Mouse (Mus musculus) cerebellum, adult 11 months (tissue): Measurements from ENCODE around the gene Hist1h4c.
"Not testable (repeated sequence)": the region's sequence is repeated elsewhere in the genome, so short reads cannot be mapped to it uniquely, and the experiment has no call there.

Source experiments
- DNase-seq: peaks from one replicate; pipeline ENCODE4 v3.0.0; 2022

The Hist1h4c gene

DNA sequence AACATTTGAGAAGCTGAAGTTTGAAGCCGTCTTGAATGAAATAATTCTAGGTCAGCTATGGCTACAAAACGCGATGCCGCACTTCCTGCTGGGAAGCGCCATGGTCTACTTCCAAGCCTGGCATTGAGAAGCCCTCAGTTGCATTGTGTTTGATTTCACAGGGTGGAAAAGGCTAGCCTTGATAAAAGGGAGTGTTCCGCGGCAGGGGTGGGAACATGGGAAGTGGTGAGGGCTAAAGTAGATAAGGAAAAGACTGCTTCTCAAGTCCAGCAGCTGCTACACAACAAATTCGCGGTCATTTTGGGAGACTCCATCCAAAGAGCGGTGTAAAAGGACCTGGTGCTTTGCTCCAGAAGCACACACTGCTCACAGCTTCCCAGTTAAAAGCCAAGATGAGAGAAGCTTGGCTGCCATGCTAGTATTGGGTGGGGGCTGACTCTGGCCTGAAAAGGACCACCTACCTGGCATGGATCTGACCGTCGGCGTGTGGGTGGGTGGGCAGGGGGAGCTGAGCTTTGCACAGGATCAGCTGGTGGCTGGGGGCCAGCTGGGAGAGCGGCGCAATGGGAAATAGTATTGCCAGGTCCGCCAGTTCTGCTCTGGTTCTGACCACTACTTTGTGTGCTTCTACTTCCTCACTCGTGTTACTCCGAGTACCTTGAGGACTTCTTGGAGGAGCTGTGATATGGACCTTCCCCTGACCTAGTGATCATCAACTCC is 30.4 kb upstream of the Hist1h4c start:
- DNase-seq: no peak

DNA sequence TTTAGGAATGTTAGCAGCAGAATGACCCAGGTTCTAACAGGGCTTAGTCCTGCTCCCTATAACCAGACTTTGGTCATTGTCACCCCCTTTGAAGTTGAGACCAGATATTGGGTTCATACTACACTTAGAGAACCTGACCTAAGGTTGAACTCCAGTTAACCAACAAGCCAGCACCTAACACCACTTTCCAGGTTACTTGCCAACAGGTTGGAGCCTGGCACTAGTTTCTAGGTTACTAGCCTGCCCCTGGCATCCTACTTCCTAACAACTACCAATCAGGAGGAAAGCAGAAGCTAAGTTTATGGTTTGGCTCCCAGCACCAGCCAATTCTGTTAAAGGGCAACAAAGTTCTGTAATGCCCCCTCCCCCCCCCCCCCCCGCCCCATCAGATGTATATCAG is 27.0 kb upstream of the Hist1h4c start:
- DNase-seq: no peak

DNA sequence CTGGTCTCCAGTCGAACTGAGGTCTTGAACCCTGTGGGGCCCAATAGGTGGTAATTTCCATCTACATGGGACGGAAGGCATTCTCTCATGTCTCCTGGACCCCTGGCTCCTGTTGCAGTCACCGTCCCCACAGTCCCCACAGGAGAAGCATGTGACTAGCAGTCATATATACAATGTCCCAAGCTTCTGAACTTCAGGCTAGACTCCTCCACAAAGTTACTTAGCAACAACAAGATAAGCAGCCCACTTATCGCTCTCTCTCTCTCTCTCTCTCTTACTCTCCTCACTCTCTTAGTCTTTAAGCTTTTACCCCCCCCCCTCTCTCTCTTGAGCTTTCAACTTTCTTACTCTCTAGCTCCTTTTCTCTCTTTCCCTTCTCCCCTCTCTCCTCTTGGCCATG is 26.0 kb upstream of the Hist1h4c start:
- DNase-seq: no peak

DNA sequence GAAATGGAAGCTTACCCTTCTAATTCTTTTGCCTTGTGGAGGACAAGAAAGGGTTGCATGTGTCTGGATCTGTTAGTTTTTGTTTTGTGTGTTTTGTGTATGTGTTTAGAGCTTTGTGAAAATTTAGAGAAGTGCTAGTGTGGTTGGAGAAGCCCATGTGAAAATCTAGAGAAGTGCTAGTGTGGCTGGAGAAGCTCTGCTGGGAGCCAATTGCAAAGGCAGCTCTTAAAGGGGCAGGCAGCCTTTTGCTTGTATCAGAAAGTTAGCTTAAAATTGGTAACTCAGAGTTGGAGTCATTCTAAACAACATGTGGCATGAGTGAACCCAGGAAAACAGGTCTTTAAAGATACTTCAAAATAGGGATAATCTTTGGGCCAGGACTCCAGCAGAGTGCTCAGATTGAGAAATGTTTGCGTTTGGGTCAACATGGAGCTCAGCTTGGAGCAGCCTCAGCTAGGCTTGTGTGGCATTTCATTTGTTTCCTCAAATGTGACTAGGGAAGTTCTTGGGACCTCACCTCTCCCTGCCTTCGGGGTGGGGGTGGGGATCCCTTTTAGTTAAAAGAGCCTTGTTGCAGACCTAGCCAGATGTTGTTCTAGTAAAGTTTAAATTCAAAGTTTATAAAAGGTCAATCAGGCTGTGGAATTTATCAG is 19.5 kb upstream of the Hist1h4c start:
- DNase-seq: not testable (repeated sequence)

DNA sequence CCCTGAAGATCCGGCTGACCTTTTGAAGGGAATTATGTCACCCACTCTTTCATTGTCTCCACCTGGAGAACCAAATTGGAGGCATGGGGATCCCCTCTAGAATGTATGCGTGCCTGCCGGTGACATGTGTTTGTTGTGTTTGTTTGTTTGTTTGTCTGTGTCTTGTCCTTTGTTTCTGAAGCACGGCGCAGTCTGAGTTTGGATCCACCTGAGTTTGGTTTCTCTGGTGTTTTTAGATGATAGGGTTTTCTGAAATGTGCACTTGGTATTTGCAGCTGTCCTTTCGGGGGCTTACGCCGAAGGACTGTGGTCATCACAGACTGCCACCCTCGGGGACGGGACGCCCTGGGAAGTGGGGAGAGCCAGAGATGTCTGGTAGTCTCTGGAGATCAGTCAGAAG is 18.9 kb upstream of the Hist1h4c start:
- DNase-seq: no peak

DNA sequence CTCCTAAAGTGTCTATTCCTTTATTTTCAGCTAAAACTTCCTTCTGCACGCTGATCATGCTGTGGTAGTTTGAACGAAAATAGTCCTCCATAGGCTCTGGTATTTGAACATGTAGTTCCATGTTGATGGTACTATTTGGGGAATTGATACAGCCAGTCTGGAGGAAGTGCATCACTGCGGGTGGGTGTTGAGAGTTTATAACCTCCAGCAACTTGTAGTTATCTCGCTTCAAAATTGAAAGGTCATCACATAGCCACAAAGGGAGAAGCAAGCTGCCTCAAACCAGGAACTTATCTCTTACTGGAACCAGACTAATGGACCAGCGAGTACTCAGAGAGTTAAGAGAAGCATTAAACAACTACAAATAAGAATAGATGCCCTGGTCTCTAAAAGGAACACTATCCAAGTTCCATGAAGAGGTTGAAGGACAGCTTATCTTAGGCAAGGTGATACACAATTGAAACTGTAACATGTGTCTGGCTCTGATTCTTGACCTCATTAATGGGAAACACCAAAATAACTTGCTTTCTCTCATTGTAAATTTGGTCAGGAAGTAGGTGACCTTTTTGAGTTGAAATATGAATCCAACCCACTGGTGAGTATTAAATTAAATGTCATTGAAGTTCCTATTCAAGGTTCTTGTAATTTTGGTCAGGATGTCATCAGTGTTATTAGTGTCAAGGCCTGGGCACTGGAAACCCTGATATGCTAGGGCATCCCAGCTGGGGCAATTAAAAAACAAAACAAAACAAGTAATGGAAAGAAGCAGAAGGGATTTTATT is 18.2 kb upstream of the Hist1h4c start:
- no peak for DNase-seq

DNA sequence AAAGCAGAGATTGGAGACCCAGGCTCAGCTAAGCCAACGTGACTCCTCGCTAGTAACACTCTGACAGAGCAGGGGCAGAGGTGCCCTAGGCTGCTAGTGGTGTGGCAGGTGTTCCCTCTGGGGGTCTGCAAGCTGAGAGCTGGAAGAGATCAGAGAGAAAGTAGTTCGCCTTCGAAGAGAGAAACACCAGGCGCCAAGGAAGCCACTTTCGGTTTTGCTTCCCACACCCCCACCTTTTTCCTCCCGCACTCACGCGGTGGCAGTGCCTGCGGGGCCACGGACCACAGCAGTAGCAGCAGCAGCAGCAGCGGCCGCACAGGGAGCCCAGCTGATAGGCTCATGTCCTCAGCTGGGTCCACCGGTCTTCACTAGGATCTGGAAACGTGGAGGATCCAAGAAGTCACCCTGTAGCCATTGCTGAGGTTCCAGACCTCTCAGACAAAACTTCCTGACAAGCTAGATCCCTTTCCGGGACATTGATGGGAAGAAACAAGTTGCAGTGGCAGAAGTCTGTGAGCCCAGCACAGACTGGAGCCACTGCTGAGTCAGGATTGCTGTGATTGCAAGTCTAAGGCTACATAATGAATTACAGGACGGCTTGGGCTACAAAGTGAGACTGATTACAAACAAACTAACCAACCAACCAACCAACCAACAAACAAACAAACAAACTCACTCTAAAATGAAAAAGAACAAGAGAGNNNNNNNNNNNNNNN is 12.3 kb upstream of the Hist1h4c start, which contains the start of gene Hfe:
Gene Hfe, minus strand, starts transcription at position 481 of the 716 bp plus-strand sequence.
- no peak for DNase-seq

DNA sequence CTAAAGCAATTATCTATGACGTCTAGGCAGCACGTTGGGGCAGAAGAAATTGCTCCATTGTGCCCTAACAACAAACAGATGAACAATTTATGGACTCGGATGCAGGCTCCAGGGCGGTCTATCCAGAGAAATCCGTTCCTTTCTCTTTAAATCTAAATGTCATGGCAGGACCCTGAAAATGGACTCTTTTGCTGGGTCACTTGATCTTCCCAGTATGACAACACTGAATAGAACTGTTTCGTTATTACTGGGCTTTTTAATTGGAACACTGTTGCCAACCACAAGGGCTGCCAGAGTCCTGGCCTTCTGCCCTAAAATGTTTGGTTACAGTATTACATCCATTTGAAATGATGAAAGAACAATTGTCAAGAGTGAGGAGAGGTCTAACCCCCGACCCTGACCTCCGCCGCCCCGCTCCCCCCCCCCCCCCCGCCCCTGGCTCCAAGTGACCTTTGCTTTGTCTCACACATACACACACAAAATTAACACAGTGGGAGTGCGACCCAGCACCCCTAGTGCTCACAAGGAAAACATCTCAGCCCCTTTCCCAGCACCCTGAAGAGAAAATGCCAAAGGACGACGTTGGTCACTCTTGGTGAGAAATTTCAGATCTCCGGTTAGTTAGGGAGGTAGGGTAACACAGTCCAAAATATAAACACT is 11.6 kb upstream of the Hist1h4c start:
- DNase-seq: no peak

DNA sequence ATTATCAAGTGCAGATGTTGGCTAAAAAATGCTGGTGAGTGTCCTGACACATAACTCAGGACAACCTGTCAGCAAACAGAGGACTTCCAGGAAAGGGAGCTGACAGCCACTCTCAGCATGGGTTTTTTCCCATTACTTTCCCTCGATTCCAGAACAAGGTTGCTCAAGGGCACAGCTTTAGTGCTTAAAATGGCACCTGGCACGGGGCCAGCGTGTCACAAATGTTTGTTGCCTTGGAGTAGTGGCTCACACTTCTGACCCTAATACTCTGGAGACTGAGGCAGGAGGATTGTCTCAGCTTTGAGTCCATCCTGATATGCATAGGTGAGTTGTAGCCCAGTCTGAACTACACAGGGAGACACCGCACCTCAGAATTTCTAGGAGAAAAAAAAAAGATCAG is 10.4 kb upstream of the Hist1h4c start:
- DNase-seq: no peak

DNA sequence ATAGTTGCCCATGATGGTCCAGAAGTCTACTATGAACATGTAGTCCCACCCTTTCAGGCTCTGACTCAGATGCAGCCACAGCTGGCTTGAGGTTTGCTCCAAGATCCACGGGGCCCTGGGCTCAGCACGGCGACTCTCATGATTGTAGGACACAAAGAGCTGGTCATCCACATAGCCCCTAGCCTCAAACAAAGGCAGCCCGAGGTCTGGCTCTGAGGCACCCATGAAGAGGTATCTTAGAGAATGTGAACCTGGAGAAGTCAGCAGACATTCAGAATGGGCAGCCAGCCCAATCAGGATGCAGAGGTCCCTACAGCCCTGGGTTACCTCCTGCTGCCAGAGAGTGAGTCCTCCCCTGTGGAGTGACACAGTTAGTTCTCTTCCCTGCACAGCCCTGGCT is 9.8 kb upstream of the Hist1h4c start:
- no peak for DNase-seq

DNA sequence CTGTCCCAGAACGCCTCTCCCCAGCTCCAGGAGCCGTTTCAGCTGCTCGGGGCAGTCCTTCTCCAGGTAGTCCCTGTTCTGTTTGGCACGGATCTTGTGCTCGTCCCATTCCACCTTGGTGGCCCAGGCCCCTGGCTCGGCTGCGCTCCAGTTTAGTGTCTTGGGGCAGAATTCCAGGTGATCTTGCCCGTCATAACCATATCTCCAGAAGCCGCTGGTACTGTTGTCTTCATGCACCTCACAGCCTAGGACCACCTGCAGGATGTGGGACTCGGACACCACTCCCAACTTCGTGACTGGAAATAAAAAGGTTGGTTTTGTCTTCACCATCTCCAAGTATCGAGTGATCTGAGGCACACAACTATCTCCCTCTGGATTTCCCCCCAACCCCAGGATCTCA is 8.5 kb upstream of the Hist1h4c start:
- no peak for DNase-seq

DNA sequence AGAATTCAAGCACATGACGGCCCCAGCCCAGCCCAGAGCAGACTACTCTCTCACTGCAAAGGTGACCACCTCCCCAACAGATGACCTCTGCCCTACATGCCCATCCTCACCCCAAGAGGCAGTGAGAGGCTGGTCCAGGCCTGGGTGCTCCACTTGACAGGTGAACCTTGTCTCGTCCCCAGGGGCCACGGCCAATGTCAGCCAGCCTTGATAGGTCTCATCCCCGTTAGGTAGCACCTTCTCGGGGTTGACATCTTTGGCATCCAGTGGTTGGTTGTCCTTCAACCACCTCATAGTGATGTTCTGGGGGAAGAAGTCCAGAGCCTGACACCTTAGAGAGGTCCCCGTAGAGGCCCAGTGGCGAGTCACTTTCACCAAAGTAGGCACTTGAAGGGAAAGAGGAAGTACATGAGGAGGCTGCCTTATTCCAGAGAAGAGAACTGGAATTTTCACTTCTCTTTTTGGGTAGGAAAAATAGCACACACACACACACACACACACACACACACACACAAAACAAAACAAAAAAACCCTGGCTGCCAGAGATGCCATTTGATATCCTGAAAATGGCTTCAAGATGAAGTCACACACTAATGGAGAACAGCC is 7.6 kb upstream of the Hist1h4c start:
- no peak for DNase-seq

DNA sequence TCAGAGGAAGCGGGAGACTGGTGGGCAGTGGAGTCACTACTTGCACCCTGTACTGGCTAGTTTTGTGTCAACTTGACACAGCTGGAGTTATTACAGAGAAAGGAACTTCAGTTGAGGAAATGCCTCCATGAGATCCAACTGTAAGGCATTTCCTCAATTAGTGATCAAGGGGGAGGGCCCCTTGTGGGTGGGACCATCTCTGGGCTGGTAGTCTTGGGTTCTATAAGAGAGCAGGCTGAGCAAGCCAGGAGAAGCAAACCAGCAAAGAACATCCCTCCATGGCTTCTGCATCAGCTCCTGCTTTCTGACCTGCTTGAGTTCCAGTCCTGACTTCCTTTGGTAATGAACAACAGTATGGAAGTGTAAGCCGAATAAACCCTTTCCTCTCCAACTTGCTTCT is 4.5 kb upstream of the Hist1h4c start:
- not testable (repeated sequence) for DNase-seq

DNA sequence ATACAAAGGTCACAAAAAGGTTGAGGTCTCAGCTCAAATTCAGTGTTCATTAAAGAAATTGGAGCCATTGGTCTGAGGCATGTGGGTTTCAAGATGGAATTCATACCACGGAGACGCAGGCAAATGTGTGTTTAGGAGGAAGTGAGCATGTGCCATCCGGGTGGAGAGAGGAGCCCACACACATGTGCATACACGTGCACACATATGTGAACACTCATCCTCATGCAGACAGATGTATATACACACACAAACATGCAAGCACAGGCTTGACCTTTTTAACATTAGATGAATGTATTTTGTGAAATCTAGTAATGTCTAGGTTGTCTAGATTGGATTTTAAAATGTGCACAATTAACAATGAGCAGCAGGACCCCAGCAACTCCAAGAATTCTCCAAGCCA is 4.0 kb upstream of the Hist1h4c start:
- no peak for DNase-seq

DNA sequence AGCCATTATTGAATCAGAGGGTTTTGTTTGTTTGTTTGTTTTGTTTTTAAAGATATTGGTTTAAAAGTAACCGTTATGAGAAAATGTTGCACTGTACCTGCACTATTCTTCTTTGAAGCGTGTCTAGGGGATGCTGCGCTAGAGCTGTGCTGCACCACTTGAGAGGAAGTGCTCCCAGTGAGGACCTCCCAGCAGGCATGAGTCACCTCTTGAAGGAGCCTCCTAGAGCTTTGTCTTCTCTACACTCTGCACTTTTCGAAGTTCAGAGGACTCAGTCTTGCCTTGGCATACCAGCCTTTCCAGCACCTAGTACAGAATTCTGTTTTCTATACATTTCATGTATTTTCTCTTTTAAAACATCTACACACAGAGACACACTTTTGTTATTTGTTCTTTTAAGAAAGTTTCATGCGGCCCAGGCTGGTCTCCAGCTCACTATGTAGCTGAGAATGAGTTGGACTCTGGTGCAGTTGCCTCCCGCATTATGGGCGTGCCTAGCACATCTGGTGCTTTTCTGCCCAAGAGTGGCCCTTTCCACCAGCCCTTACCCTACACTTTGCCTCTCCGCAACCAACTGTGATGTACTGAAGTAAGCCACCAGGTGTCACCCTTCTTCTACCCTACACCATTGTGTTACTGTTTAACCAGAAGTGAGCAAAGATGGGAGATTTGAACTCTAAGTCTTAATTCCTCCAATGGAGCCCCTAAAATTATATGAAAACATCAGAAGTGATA is 2.7 kb upstream of the Hist1h4c start:
- peak; percentile 41 for DNase-seq

DNA sequence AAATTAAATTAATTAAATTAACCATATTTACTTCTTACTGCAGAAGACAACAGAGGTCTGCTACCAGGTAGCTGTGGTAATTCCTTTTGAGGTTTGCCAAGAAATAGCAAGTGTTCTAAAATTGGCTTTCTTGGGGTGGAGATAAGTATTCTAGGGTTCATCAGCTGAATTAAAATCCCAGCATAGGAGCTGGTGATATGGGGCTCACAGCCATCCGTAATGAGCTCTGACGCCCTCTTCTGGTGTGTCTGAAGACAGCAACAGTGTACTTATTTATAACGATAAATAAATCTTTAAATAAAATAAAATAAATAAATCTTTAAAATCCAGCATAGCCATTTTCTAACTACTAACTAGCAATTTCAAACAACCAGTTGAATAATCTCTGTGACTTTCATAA is 1.5 kb upstream of the Hist1h4c start:
- DNase-seq: no peak

DNA sequence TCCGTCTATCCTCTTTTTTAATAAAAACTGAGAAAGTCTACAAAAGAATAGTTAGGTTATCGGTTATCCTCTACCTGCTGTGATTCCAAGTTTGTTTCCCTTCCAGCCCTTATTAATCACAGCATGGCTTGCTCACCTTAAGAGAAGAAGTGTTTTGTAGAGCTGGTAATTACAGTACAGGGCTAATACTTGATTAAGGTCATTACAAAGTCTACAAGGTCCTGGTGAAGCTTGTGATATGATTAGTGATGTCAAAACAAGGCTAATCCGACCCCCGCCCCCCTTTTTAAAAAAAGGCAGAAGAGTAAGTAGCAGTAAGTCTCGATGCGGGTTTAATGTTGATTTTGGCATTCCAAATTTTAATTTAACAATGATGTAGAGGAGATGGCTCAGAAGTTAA is 742 bp upstream of the Hist1h4c start:
- no peak for DNase-seq

DNA sequence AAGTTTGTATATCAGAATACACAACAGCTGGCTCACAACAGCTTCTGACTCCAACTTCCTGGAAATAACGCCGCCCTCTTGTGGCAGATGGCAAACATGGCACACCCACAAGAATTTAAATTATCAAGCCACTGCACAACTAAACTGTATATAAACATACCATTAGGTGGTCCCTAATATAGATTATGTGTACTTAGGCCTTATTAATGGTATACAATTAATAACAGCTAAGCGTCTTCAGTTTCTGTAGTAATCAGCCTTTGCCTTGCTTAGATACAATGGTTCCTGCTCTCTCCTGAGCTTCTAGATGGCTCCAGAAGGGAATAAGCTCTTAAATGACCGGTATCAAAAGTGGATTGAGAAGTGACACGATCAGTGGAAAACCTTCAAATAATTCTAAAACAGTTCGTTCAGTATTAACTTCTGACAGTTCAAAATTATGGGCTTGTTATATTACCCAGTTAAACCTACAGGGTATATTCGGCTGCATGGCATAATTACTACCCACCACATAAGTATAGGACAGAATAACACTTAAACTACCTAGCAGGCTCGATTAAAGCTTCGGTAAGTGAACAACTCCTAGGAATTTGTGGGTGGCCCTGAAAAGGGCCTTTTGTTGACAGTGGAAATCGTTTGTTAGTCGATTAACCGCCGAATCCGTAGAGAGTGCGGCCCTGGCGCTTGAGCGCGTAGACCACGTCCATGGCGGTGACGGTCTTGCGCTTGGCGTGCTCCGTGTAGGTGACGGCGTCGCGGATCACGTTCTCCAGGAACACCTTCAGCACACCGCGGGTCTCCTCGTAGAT is 559 bp downstream of the Hist1h4c start:
- no peak for DNase-seq

DNA sequence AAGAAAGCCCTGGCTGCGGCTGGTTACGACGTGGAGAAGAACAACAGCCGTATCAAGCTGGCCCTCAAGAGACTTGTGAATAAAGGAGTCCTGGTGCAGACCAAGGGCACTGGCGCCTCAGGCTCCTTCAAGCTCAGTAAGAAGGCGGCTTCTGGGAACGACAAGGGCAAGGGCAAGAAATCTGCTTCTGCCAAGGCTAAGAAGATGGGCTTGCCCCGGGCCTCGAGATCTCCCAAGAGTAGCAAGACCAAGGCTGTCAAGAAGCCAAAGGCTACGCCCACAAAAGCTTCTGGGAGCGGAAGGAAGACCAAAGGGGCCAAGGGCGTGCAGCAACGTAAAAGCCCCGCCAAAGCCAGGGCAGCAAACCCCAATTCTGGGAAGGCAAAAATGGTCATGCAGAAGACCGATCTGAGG is 2.2 kb downstream of the Hist1h4c start:
- DNase-seq: no peak

DNA sequence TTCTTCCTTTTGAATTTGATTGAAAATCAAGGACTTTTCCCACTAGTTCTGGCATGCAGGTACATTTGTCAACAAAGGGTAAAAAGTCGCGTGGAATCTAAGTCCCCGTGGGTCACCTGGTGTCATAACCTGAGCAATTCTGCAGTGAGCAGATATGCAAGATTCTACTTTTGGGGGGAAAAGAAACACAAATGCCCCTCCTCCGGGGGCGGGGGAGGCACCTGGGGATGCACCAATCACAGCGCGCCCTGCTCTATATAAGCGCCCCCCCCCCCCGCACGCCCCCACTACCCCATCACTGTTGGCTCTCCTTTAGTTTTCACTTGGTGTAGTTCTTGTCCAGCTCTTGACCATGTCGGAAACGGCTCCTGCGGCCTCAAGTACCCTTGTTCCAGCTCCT is 2.7 kb downstream of the Hist1h4c start, which contains the start of gene Hist1h1t:
Gene Hist1h1t, plus strand, starts transcription at position 301 of the 400 bp plus-strand sequence.
- DNase-seq: no peak

DNA sequence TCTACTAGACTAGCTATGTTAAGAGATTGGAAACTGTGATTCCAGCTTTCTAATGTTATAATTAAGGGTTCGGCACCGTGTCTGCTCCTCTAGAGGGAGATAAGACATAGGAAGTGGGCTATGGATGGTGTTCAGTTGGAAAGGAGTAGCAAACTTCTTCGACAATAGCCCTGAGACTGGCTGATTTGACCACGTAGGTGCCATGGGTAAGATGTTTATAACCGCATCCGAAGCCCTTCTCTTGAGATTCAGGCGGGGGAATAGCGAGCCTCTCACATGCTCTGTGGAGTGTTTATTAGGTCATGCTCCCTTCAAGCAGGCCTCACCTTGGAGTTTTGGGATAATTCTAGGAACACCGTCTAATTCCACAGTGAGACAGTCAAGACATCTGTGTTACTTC is 3.3 kb downstream of the Hist1h4c start:
- DNase-seq: no peak
